Mouse (Mus musculus): ENCODE data around the gene Sfmbt2.

GRCm38 (mm10) chr2:10373508-10374206 lies 3.3 kb downstream of the Sfmbt2 start:
- no peak for TF ChIP-seq CTCF (IDR thresholded peaks at IDR 0.05)
- TF ChIP-seq POLR2A (IDR thresholded peaks at IDR 0.05; ENCODE audit: insufficient read depth, low read depth, low read length), result no peak
- no peak for TF ChIP-seq EP300 (IDR thresholded peaks at IDR 0.05; ENCODE audit: insufficient read depth, low read depth, low read length)

All from heart, adult 2 months (tissue).